Mouse (Mus musculus) embryonic facial prominence, embryonic 15.5 days (tissue): ENCODE data around the gene Snx9. TPM values are rescaled to one million over a fixed set of nuclear protein-coding genes. Genes with fewer than 3 reads are reported as not detected.
A peak's percentile ranks its signal among the peaks of the same experiment; 100 is the strongest.

Experiments used
- ATAC-seq: fragments of 200-750 bp; cut with Nextera tagmentation; 2 replicates; pipeline ENCODE4 v1.8.0; 2017; ENCODE audit warnings: low read depth, moderate TSS enrichment; ENCODE audit not compliant: insufficient number of reproducible peaks, low FRiP score, low TSS enrichment
- H3K27ac ChIP-seq: fragments of 300-500 bp; sonication (generic); replicated peaks from 2 replicates; pipeline ENCODE4 v1.5.1; 2015; ENCODE audit warnings: mild to moderate bottlenecking, inconsistent platforms
- H3K27me3 ChIP-seq: fragments of 300-500 bp; sonication (generic); 2 replicates; pipeline ENCODE4 v1.6.1; 2015; ENCODE audit warnings: inconsistent platforms
- H3K36me3 ChIP-seq: fragments of 300-500 bp; sonication (generic); 2 replicates; pipeline ENCODE4 v1.6.1; 2015; ENCODE audit warnings: mild to moderate bottlenecking, inconsistent platforms
- H3K4me1 ChIP-seq: fragments of 300-500 bp; sonication (generic); 2 replicates; pipeline ENCODE4 v1.6.1; 2015; ENCODE audit warnings: inconsistent platforms
- H3K4me2 ChIP-seq: fragments of 300-500 bp; sonication (generic); replicated peaks from 2 replicates; pipeline ENCODE4 v1.6.1; 2015; ENCODE audit warnings: mild to moderate bottlenecking, inconsistent platforms
- H3K4me3 ChIP-seq: fragments of 300-500 bp; sonication (generic); replicated peaks from 2 replicates; pipeline ENCODE4 v1.5.1; 2015; ENCODE audit warnings: mild to moderate bottlenecking, inconsistent platforms
- H3K9ac ChIP-seq: fragments of 300-500 bp; sonication (generic); 2 replicates; pipeline ENCODE4 v1.6.1; 2015; ENCODE audit warnings: inconsistent platforms
- H3K9me3 ChIP-seq: fragments of 300-500 bp; sonication (generic); replicated peaks from 2 replicates; pipeline ENCODE4 v1.6.1; 2016; ENCODE audit warnings: inconsistent platforms
- WGBS: fragments of 180-500 bp; shearing (Covaris S2); methylation state at CpG from one replicate; pipeline ENCODE4 v1.1.7; 2015; 5-methylcytosine and 5-hydroxymethylcytosine counted together
- polyA plus RNA-seq: library from polyadenylated mRNA; unstranded; fragments of >200 nt; fragmentation: Nextera tagmentation; extraction: Ambion mirVana; gene quantifications from 2 replicates; pipeline ENCODE4 v1.2.1, GENCODE M21; 2015

The Snx9 gene
- polyA plus RNA-seq, 1 experiment from 2014 or later = 33.3 TPM

GRCm38 (mm10) chr17:5830832-5831231, 10.3 kb upstream of the Snx9 start:
- H3K4me3 ChIP-seq = no peak overlapping the region
- no peaks in the 10 kb centered on the region for H3K9me3 ChIP-seq
- 85% methylated on average over 5 of the region's 5 CpGs for WGBS
- no peak overlapping the region for H3K27ac ChIP-seq
- H3K27me3 ChIP-seq = no peaks in the 10 kb centered on the region
- H3K4me2 ChIP-seq = no peak overlapping the region
- H3K36me3 ChIP-seq = no peaks in the 10 kb centered on the region
- ATAC-seq = no peak
- H3K4me1 ChIP-seq = peaks cover 9% of the 10 kb centered on the region; the same call in 1 of the 2 replicates
- H3K9ac ChIP-seq = no peak overlapping the region

GRCm38 (mm10) chr17:5831257-5831806, 9.8 kb upstream of the Snx9 start:
- H3K4me1 ChIP-seq = peaks cover 9% of the 10 kb centered on the region; the same call in 1 of the 2 replicates
- H3K4me3 ChIP-seq = no peak overlapping the region
- no peak overlapping the region for H3K4me2 ChIP-seq
- H3K27me3 ChIP-seq = no peaks in the 10 kb centered on the region
- H3K9ac ChIP-seq = no peak overlapping the region
- no peak overlapping the region for H3K27ac ChIP-seq
- H3K36me3 ChIP-seq = no peaks in the 10 kb centered on the region
- no peak for ATAC-seq
- H3K9me3 ChIP-seq = no peaks in the 10 kb centered on the region
- WGBS = 76% methylated on average over 1 of the region's 1 CpGs

DNA sequence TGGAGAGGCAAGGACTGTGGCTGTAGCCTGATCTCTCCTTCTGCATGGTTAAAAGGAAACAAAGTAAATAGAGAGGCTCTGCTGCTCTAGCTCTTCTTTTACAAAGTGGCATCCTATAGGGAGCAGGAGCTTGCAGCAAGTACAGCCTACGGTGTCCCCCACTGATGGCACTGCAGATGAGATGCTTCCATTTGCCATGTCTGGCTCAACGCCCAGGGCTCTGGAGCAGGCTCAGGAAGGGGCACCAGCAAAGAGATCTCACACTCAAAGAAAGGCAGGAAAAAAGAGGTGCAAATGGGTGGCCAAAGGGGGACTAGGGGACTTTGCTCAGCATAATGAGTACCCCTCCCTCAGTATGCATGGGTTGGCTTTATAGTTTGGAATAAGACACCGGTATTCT, 7.0 kb upstream of the Snx9 start:
- Histone ChIP-seq H3K9ac (no peak overlapping the region), H3K4me3 (no peak overlapping the region), H3K4me1 (no peaks in the 10 kb centered on the region), H3K4me2 (no peak overlapping the region), H3K27ac (no peak overlapping the region), H3K27me3 (no peaks in the 10 kb centered on the region), H3K9me3 (no peaks in the 10 kb centered on the region), H3K36me3 (no peaks in the 10 kb centered on the region; the same call in 1 of the 2 replicates)
- WGBS = 78% methylated on average over 3 of the region's 3 CpGs
- no peak for ATAC-seq

- no peak for ATAC-seq
- Histone ChIP-seq H3K4me1 (peaks cover 1% of the 10 kb centered on the region; the same call in 1 of the 2 replicates), H3K27me3 (no peaks in the 10 kb centered on the region), H3K9me3 (no peaks in the 10 kb centered on the region), H3K9ac (no peak overlapping the region), H3K4me3 (no peak overlapping the region), H3K36me3 (no peaks in the 10 kb centered on the region; the same call in 1 of the 2 replicates), H3K27ac (no peak overlapping the region), H3K4me2 (no peak overlapping the region)
- WGBS = 62% methylated on average over 3 of the region's 3 CpGs
Observed at GRCm38 (mm10) chr17:5834798-5835328, 6.3 kb upstream of the Snx9 start.

GRCm38 (mm10) chr17:5839549-5840240, 1.4 kb upstream of the Snx9 start:
- no peak for ATAC-seq
- H3K4me2 ChIP-seq = no peak overlapping the region
- H3K9me3 ChIP-seq = no peaks in the 10 kb centered on the region
- H3K4me1 ChIP-seq = peaks cover 23% of the 10 kb centered on the region
- WGBS = 78% methylated on average over 5 of the region's 5 CpGs
- H3K27me3 ChIP-seq = no peaks in the 10 kb centered on the region
- H3K4me3 ChIP-seq = no peak overlapping the region
- H3K36me3 ChIP-seq = no peaks in the 10 kb centered on the region; the same call in 1 of the 2 replicates
- H3K9ac ChIP-seq = no peak overlapping the region
- H3K27ac ChIP-seq = no peak overlapping the region; the same call in 1 of the 2 replicates

DNA sequence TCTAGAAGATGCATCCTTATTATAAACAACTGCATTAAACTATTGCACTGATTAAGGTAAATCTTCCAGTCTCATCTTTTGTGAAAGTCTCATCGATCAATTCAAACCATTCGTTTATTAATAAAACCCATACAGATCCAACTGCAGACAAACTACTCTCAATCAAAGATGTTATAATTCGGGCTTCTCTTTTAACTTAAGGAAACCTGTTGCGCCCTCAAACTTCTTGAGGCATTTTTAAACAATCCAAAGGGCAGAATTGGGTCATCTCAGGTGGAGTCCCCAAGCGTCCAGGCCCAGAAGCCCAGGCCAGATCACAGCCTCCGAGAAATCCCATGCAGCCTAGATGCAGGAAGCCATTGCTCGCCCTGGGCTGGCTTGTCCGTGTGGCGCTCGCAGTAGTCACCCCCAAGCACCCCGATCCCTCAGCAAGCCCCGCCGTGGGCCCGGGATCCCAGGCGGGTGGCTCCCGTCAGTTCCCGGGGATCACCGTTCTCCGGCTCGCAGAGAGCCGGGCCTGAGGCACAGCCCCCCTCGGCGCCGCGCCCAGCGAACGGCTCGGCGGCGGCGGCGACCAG, 490 bp upstream of the Snx9 start:
- H3K36me3 ChIP-seq = no peaks in the 10 kb centered on the region; the same call in 1 of the 2 replicates
- peak overlapping the region; percentile 89 for H3K4me3 ChIP-seq
- peak overlapping the region; percentile 98 for H3K27ac ChIP-seq
- no peaks in the 10 kb centered on the region for H3K9me3 ChIP-seq
- 6% methylated on average over 29 of the region's 32 CpGs for WGBS
- peak overlapping the region; percentile 57 for H3K4me2 ChIP-seq
- peaks cover 26% of the 10 kb centered on the region for H3K4me1 ChIP-seq
- H3K9ac ChIP-seq = peak overlapping the region; percentile 88
- ATAC-seq = peak; percentile 51; the same call in 1 of the 2 replicates
- H3K27me3 ChIP-seq = no peaks in the 10 kb centered on the region

- peaks cover 26% of the 10 kb centered on the region for H3K4me1 ChIP-seq
- peak overlapping the region; percentile 98 for H3K27ac ChIP-seq
- H3K9me3 ChIP-seq = no peaks in the 10 kb centered on the region
- H3K4me2 ChIP-seq = peak overlapping the region; percentile 57
- H3K4me3 ChIP-seq = peak overlapping the region; percentile 89
- WGBS = under 1% methylated on average over 7 of the region's 7 CpGs
- H3K36me3 ChIP-seq = no peaks in the 10 kb centered on the region
- ATAC-seq = no peak
- H3K9ac ChIP-seq = peak overlapping the region; percentile 88
- no peaks in the 10 kb centered on the region for H3K27me3 ChIP-seq
Observed at GRCm38 (mm10) chr17:5841943-5842273, 779 bp downstream of the Snx9 start.

DNA sequence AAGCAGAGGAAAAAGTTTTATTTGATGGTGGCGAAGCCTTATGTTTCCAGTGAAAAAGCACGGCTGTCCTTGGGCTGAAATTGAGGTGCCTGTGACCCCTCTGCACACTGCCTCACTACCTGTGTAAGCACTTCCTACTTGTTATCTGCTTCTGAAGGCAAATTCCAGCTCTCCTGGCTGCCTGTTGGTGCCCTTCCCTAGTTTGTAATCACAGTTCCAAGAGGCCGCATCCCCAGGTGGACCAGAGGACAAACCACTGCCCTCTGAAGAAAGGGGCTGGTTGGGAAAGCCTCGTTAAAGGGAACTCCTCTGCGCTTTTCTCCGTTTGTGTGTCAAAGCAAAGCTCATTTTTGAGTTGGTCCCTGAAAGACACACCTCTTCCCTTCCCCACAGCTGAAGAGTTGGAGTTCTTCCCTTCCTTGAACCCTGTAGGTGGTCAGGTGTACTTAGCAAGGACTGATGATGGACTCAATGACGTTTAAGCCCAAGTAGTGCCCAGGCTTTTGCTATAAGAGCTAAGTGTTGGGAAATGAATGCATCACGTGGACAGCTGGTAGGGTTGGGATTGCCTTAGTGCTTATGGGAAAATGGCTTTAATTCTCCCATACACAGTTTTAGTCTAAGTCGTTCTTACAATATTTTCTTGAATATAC, 2.0 kb downstream of the Snx9 start:
- 69% methylated on average over 9 of the region's 9 CpGs for WGBS
- Histone ChIP-seq H3K27me3 (no peaks in the 10 kb centered on the region), H3K9ac (no peak overlapping the region), H3K36me3 (no peaks in the 10 kb centered on the region), H3K27ac (no peak overlapping the region), H3K9me3 (no peaks in the 10 kb centered on the region), H3K4me1 (peaks cover 26% of the 10 kb centered on the region), H3K4me3 (no peak overlapping the region; the same call in 1 of the 2 replicates), H3K4me2 (peak overlapping the region; percentile 57)
- ATAC-seq = no peak

- H3K9me3 ChIP-seq = no peaks in the 10 kb centered on the region
Observed at GRCm38 (mm10) chr17:5843641-5843990, 2.5 kb downstream of the Snx9 start.

GRCm38 (mm10) chr17:5845376-5845775, 4.2 kb downstream of the Snx9 start:
- no peak overlapping the region for H3K27ac ChIP-seq
- no peak overlapping the region for H3K4me3 ChIP-seq
- no peaks in the 10 kb centered on the region for H3K27me3 ChIP-seq
- H3K9ac ChIP-seq = no peak overlapping the region
- peaks cover 34% of the 10 kb centered on the region for H3K4me1 ChIP-seq
- H3K36me3 ChIP-seq = no peaks in the 10 kb centered on the region
- no peak for ATAC-seq
- no peak overlapping the region for H3K4me2 ChIP-seq
- WGBS = 85% methylated on average over 4 of the region's 4 CpGs
- H3K9me3 ChIP-seq = no peaks in the 10 kb centered on the region

More at GRCm38 (mm10) chr17:5843641-5843990, 2.5 kb downstream of the Snx9 start:
- Histone ChIP-seq H3K4me1 (peaks cover 26% of the 10 kb centered on the region), H3K36me3 (no peaks in the 10 kb centered on the region), H3K4me2 (no peak overlapping the region), H3K4me3 (no peak overlapping the region), H3K9ac (no peak overlapping the region), H3K27me3 (no peaks in the 10 kb centered on the region), H3K27ac (no peak overlapping the region)
- WGBS = 92% methylated on average over 7 of the region's 7 CpGs
- ATAC-seq = no peak

GRCm38 (mm10) chr17:5846101-5846500, 5.0 kb downstream of the Snx9 start:
- WGBS = 69% methylated on average over 8 of the region's 8 CpGs
- H3K27ac ChIP-seq = no peak overlapping the region
- H3K9ac ChIP-seq = no peak overlapping the region
- H3K36me3 ChIP-seq = no peaks in the 10 kb centered on the region
- no peak for ATAC-seq
- peaks cover 34% of the 10 kb centered on the region for H3K4me1 ChIP-seq
- no peaks in the 10 kb centered on the region for H3K27me3 ChIP-seq
- H3K4me2 ChIP-seq = no peak overlapping the region
- H3K4me3 ChIP-seq = no peak overlapping the region
- H3K9me3 ChIP-seq = no peaks in the 10 kb centered on the region
